Mouse (Mus musculus) megakaryocyte, embryonic 14.5 days (primary cell): ENCODE measurements around the gene Theg.

Experiments used
- FLI1 ChIP-seq: IDR thresholded peaks from 2 replicates; pipeline ENCODE4 v1.6.1; 2012; ENCODE audit warnings: low read length, inconsistent platforms, mixed read lengths
- GATA1 ChIP-seq: IDR thresholded peaks from 3 replicates; pipeline ENCODE4 v1.6.1; 2012; ENCODE audit warnings: mixed read lengths, low read length, inconsistent platforms, borderline replicate concordance

DNA sequence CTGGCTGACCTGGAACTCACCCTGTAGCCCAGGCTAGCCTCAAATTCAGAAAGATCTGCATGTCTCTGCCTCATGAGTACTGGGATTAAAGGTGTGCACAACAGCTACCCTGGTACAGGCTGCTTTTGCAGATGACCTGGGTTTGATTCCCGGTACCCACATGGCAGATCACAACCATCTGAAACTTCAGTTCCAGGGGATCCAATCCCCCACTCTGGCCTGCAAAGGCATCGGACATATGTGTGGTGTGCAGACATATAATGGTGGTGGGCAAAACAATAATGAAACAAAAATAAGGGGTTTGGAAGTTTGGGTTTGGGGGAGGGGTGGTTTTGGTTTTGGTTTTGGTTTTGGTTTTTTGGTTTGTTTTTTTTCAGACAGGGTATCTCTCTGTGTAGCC, 15.8 kb downstream of the Theg start:
- TF ChIP-seq GATA1, result no peak
- TF ChIP-seq FLI1, result no peak
